Mouse (Mus musculus) neural tube, embryonic 13.5 days (tissue): ENCODE measurements around the gene Ddah1. TPM values are rescaled to one million over a fixed set of nuclear protein-coding genes. Genes with fewer than 3 reads are reported as not detected.

Experiments
- ATAC-seq: fragments of 200-750 bp; cut with Nextera tagmentation; 2 replicates; pipeline ENCODE4 v1.8.0; 2017; ENCODE audit warnings: low read depth, mild to moderate bottlenecking, moderate TSS enrichment, moderate library complexity
- H3K27ac ChIP-seq: fragments of 300-500 bp; sonication (generic); replicated peaks from 2 replicates; pipeline ENCODE4 v1.5.1; 2015; ENCODE audit warnings: moderate library complexity, mild to moderate bottlenecking, inconsistent platforms
- H3K27me3 ChIP-seq: fragments of 300-500 bp; sonication (generic); 2 replicates; pipeline ENCODE4 v1.6.1; 2015; ENCODE audit warnings: mild to moderate bottlenecking, inconsistent platforms
- H3K36me3 ChIP-seq: fragments of 300-500 bp; sonication (generic); 2 replicates; pipeline ENCODE4 v1.6.1; 2015; ENCODE audit warnings: mild to moderate bottlenecking, inconsistent platforms
- H3K4me1 ChIP-seq: fragments of 300-500 bp; sonication (generic); replicated peaks from 2 replicates; pipeline ENCODE4 v1.6.1; 2015; ENCODE audit warnings: inconsistent platforms
- H3K4me2 ChIP-seq: fragments of 300-500 bp; sonication (generic); 2 replicates; pipeline ENCODE4 v1.6.1; 2015; ENCODE audit warnings: inconsistent platforms, mild to moderate bottlenecking, moderate library complexity
- H3K4me3 ChIP-seq: fragments of 300-500 bp; sonication (generic); 2 replicates; pipeline ENCODE4 v1.5.1; 2015; ENCODE audit warnings: mild to moderate bottlenecking, inconsistent platforms
- H3K9ac ChIP-seq: fragments of 300-500 bp; sonication (generic); 2 replicates; pipeline ENCODE4 v1.6.1; 2015; ENCODE audit warnings: moderate library complexity, mild to moderate bottlenecking, inconsistent platforms
- H3K9me3 ChIP-seq: fragments of 300-500 bp; sonication (generic); 2 replicates; pipeline ENCODE4 v1.6.1; 2016; ENCODE audit warnings: inconsistent platforms
- WGBS: fragments of 180-500 bp; shearing (Covaris S2); methylation state at CpG from one replicate; pipeline ENCODE4 v1.1.7; 2015; 5-methylcytosine and 5-hydroxymethylcytosine counted together
- polyA plus RNA-seq: library from polyadenylated mRNA; unstranded; fragments of >200 nt; fragmentation: Nextera tagmentation; extraction: Ambion mirVana; gene quantifications from 2 replicates; pipeline ENCODE4 v1.2.1, GENCODE M21; 2015

Ddah1 gene
- polyA plus RNA-seq, 1 experiment from 2014 or later, result 83.1 TPM

DNA sequence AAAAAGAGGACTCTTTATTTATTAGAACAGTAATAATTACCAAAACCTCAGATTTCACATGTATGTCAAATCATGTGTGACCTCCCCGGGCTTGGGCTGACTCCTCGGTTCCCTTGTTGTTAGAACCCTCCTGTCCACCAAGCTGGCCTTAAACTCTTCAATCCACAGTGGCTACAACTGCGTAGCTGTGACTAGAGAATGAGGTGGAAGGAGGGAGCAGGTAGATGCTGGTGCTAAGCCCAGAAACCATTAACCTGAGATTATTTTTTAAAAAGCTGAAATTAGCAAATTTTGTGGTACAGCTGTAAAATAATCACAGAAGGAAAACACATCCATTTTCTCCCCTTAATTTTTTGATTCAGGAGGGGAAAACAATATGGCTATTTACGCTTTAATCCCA is 10.0 kb downstream of the Ddah1 start:
- no peak overlapping the region for H3K4me2 ChIP-seq
- H3K27me3 ChIP-seq, result no peaks in the 10 kb centered on the region
- H3K4me3 ChIP-seq, result no peak overlapping the region
- no peaks in the 10 kb centered on the region for H3K9me3 ChIP-seq
- H3K36me3 ChIP-seq, result no peaks in the 10 kb centered on the region
- peaks cover 25% of the 10 kb centered on the region for H3K4me1 ChIP-seq
- H3K9ac ChIP-seq, result no peak overlapping the region
- 87% methylated on average over 4 of the region's 4 CpGs for WGBS
- no peak for ATAC-seq
- H3K27ac ChIP-seq, result no peak overlapping the region

- Histone ChIP-seq H3K4me2 (no peak overlapping the region), H3K9ac (no peak overlapping the region), H3K4me1 (peaks cover 7% of the 10 kb centered on the region), H3K9me3 (no peaks in the 10 kb centered on the region), H3K36me3 (no peaks in the 10 kb centered on the region), H3K27me3 (no peaks in the 10 kb centered on the region), H3K4me3 (no peak overlapping the region), H3K27ac (no peak overlapping the region)
- 93% methylated on average over 9 of the region's 9 CpGs for WGBS
- ATAC-seq, result no peak
Observed at GRCm38 (mm10) chr3:145773384-145773783, 14.9 kb downstream of the Ddah1 start.

DNA sequence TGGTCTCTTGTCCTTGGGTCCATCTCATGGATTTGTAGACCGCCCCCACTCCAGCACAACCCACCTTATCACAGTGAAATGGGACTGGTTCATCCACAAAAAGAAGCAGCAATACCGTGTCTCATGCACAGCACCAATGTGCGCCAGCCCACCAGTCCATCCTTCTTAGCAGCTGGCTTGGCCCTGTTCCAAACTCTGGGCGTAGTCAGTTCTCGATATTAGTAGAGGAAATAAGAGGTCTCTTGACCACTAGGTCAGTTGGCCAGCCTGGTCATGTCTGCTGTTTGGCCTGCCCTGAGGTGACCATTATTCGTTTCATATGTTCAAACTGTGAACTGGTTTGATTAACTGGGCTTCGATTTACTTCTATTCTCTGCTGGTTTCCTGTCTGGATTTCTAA is 15.9 kb downstream of the Ddah1 start:
- peaks cover 17% of the 10 kb centered on the region for H3K4me1 ChIP-seq
- no peak overlapping the region for H3K27ac ChIP-seq
- H3K4me2 ChIP-seq, result no peak overlapping the region
- H3K4me3 ChIP-seq, result no peak overlapping the region
- no peaks in the 10 kb centered on the region for H3K36me3 ChIP-seq
- no peak for ATAC-seq
- H3K9me3 ChIP-seq, result no peaks in the 10 kb centered on the region
- no peak overlapping the region for H3K9ac ChIP-seq
- H3K27me3 ChIP-seq, result no peaks in the 10 kb centered on the region
- 92% methylated on average over 7 of the region's 7 CpGs for WGBS

GRCm38 (mm10) chr3:145775236-145775635 is 16.8 kb downstream of the Ddah1 start:
- Histone ChIP-seq H3K36me3 (no peaks in the 10 kb centered on the region), H3K4me3 (no peak overlapping the region), H3K27ac (no peak overlapping the region), H3K9me3 (no peaks in the 10 kb centered on the region), H3K9ac (no peak overlapping the region), H3K4me2 (no peak overlapping the region), H3K4me1 (peaks cover 17% of the 10 kb centered on the region), H3K27me3 (no peaks in the 10 kb centered on the region)
- 42% methylated on average over 5 of the region's 5 CpGs for WGBS
- ATAC-seq, result no peak

- Histone ChIP-seq H3K9ac (no peak overlapping the region), H3K9me3 (no peaks in the 10 kb centered on the region), H3K27me3 (no peaks in the 10 kb centered on the region), H3K4me2 (no peak overlapping the region), H3K27ac (no peak overlapping the region), H3K4me1 (peaks cover 18% of the 10 kb centered on the region), H3K36me3 (no peaks in the 10 kb centered on the region), H3K4me3 (no peak overlapping the region)
- ATAC-seq, result no peak
- 90% methylated on average over 5 of the region's 5 CpGs for WGBS
Observed at GRCm38 (mm10) chr3:145775862-145776261, 17.4 kb downstream of the Ddah1 start.

DNA sequence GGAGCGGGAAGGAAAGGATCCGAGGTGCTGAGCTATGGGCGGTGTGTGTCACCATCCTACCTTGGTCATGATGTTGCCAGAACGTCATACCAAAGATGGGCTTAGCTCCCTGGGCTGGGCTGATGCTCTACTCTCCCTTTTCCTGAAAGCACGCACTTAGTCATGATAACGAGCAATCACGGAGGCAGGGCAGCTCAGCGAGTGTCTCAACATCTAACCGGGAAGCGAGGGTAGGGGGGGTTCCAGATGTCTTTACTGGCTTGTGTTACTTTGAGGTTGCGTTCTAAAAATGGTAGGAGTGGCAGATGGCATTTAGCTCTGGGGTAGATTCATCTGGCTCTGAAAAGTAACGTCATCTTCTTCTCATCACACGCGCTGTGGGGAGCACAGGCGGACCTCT is 18.5 kb downstream of the Ddah1 start:
- no peak for ATAC-seq
- Histone ChIP-seq H3K27ac (no peak overlapping the region), H3K36me3 (no peaks in the 10 kb centered on the region), H3K4me1 (peaks cover 20% of the 10 kb centered on the region), H3K4me3 (no peak overlapping the region), H3K9ac (no peak overlapping the region), H3K4me2 (no peak overlapping the region), H3K27me3 (no peaks in the 10 kb centered on the region), H3K9me3 (no peaks in the 10 kb centered on the region)
- WGBS, result 92% methylated on average over 15 of the region's 15 CpGs

- H3K27ac ChIP-seq, result no peak overlapping the region; the same call in 1 of the 2 replicates
- no peak for ATAC-seq
- no peak overlapping the region for H3K4me2 ChIP-seq
- H3K9me3 ChIP-seq, result no peaks in the 10 kb centered on the region
- no peak overlapping the region for H3K4me3 ChIP-seq
- H3K27me3 ChIP-seq, result no peaks in the 10 kb centered on the region
- H3K36me3 ChIP-seq, result no peaks in the 10 kb centered on the region
- 80% methylated on average over 6 of the region's 6 CpGs for WGBS
- H3K4me1 ChIP-seq, result peaks cover 20% of the 10 kb centered on the region
- no peak overlapping the region for H3K9ac ChIP-seq
Observed at GRCm38 (mm10) chr3:145778406-145778922, 20.0 kb downstream of the Ddah1 start.

GRCm38 (mm10) chr3:145779279-145779973 is 21.0 kb downstream of the Ddah1 start:
- 59% methylated on average over 5 of the region's 5 CpGs for WGBS
- no peaks in the 10 kb centered on the region for H3K9me3 ChIP-seq
- H3K36me3 ChIP-seq, result no peaks in the 10 kb centered on the region
- H3K4me2 ChIP-seq, result no peak overlapping the region
- no peak overlapping the region for H3K9ac ChIP-seq
- H3K27me3 ChIP-seq, result no peaks in the 10 kb centered on the region
- no peak for ATAC-seq
- H3K27ac ChIP-seq, result no peak overlapping the region
- H3K4me3 ChIP-seq, result no peak overlapping the region
- H3K4me1 ChIP-seq, result peaks cover 20% of the 10 kb centered on the region

- H3K4me3 ChIP-seq, result no peak overlapping the region
- no peak overlapping the region for H3K4me2 ChIP-seq
Observed at GRCm38 (mm10) chr3:145780784-145781442, 22.4 kb downstream of the Ddah1 start.

DNA sequence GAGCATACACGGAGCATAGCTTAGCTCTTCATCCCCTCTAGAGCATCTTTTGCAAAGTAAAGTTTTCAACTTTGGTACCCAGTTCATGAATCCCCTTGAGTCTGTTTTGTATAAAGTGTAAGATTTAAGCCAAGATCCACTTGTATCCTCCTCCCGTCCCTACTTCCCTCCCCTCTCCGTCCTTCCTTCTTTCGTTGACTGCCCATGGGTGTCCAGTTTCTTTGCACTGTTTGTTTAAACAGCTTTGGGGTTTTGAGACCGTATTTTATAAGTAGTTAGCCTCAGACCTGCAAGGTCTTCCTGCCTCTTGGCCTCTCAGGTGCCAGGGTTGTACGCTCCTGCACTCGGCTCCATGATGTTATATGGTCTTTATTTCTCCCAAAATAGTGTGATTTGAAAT is 26.8 kb downstream of the Ddah1 start:
- Histone ChIP-seq H3K36me3 (no peaks in the 10 kb centered on the region), H3K27ac (no peak overlapping the region), H3K4me2 (no peak overlapping the region), H3K4me1 (peaks cover 7% of the 10 kb centered on the region), H3K27me3 (no peaks in the 10 kb centered on the region), H3K9me3 (no peaks in the 10 kb centered on the region), H3K9ac (no peak overlapping the region), H3K4me3 (no peak overlapping the region)
- WGBS, result 81% methylated on average over 7 of the region's 7 CpGs
- no peak for ATAC-seq

More at GRCm38 (mm10) chr3:145780784-145781442, 22.4 kb downstream of the Ddah1 start:
- no peak for ATAC-seq
- Histone ChIP-seq H3K27ac (no peak overlapping the region), H3K27me3 (no peaks in the 10 kb centered on the region), H3K36me3 (no peaks in the 10 kb centered on the region), H3K9me3 (no peaks in the 10 kb centered on the region), H3K9ac (no peak overlapping the region), H3K4me1 (peaks cover 20% of the 10 kb centered on the region)
- 45% methylated on average over 14 of the region's 14 CpGs for WGBS

DNA sequence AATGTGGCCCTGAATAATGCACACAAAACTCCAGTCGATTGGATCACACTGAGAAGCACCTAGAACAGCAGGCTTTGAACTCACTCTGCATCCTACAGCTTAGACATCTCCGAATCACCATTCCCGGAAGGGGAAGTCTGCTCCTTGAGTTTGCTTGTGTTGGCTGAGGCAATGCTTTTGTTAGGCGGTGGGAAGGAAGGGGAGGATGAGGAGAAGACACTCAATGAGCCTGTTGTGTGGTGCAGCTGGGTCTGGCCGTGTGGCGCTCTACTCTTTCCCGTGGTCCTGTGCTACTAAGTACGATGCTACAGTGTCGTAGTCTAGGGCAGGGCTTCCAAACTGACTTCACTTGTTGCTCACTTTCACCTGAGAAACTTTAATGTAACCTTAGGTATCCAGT is 28.8 kb downstream of the Ddah1 start:
- Histone ChIP-seq H3K4me2 (no peak overlapping the region), H3K27me3 (no peaks in the 10 kb centered on the region), H3K9ac (no peak overlapping the region), H3K9me3 (no peaks in the 10 kb centered on the region), H3K36me3 (no peaks in the 10 kb centered on the region), H3K27ac (no peak overlapping the region), H3K4me3 (no peak overlapping the region), H3K4me1 (peaks cover under 1% of the 10 kb centered on the region; the same call in 1 of the 2 replicates)
- 83% methylated on average over 9 of the region's 9 CpGs for WGBS
- ATAC-seq, result no peak

- Histone ChIP-seq H3K9me3 (no peaks in the 10 kb centered on the region), H3K36me3 (no peaks in the 10 kb centered on the region), H3K27ac (no peak overlapping the region), H3K27me3 (no peaks in the 10 kb centered on the region), H3K4me3 (no peak overlapping the region), H3K4me2 (no peak overlapping the region), H3K9ac (no peak overlapping the region), H3K4me1 (peaks cover 7% of the 10 kb centered on the region)
- 88% methylated on average over 7 of the region's 7 CpGs for WGBS
- ATAC-seq, result no peak
Observed at GRCm38 (mm10) chr3:145789114-145789513, 30.6 kb downstream of the Ddah1 start.
